Mouse (Mus musculus) gastrocnemius, postnatal 36 days (tissue): ENCODE measurements around the gene Eed. TPM values are rescaled to one million over a fixed set of nuclear protein-coding genes. Genes with fewer than 3 reads are reported as not detected.
A peak's percentile ranks its signal among the peaks of the same experiment; 100 is the strongest.

Experiments
- DNase-seq, 2 experiments: peaks; one replicate each; pipeline ENCODE4 v3.0.0; 2022
- intact Hi-C: fragments of 180-260 bp; cut with DNase I; formaldehyde crosslinking; loops from one replicate; pipeline ENCODE4 v1.15.1; 2025
- total RNA-seq, 2 experiments: library from RNA; stranded (reverse); gene quantifications; 2 replicates each; pipeline ENCODE4 v1.2.3; 2021

Eed gene
- total RNA-seq, 2 experiments from 2014 or later = 29.1 to 30.6 TPM

DNA sequence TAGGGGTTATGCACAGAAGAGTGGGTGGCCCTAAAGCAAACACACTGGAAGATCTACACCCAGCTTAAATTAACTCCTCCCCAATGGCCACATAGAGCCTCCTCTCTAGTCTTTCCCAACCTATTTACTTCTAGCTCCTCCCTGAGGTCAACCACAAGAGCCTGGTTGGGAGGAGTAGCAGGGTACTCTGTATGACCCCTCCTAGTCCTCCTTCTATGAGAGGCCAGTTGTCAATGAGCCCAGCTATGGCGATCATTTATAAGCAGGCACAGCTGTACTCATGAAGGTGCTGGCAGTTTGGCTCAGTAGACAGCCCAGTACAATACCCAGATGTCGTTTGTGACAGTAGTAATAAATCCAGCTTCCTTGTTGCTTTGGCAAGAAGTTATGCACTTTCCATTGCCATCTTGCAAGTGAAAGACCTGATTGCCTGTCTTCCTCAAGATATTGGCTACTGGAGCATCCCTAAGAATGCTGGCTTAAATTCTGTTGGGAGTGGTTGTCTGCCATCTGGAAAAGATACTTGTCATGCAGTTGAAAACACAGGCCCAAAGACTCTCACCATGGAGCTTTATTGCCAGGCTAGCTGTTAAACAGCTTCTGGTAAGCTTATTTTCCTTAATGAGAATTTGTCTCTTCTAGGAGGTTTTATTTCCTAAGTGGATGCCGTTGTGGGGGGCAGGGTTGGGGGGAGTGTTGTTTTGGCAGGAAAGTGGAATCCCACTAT is 67.2 kb downstream of the Eed start:
- intact Hi-C loops = no loop called here
- DNase-seq = no peak

DNA sequence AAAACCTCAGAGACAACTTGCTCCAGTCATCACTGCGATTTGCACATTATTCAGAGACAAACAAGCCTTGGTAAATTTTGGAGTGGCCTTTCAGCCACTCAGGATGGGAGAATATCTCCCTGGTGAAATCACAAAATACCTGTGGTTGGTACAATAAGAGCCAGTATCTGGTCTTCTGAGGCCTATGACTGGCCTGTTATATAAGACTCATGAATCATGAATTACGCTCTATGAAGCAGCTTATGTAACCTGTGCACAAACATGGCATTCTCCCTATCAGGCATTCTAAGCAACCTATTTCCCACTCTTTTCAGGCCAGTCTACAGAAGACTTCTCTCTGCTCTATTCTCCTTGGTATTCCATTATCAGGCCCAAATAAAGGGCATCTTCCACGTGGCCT is 68.4 kb downstream of the Eed start:
- intact Hi-C loops = no loop called here
- no peak for DNase-seq

DNA sequence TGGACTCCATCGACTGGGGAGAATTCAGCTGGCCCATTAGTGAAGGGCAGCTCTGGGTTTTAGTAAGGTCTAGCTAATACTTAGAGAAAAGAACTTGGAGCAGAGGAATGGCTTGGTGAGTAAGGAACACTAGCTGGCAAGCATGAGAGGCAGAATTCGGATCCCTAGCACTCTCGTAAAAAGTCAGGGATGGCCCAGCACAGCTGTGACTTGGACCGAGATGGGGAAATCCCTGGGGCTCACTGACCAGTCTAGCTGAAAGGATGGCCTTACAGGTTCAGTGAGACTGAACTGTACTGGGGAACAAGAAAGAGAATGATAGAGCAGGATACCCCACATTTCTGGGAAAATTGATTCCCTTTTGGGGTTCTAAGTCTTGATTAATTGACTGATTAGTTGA is 71.1 kb downstream of the Eed start:
- peak in 1 of 2 experiments; percentile 25 for DNase-seq
- intact Hi-C loops = no loop called here

DNA sequence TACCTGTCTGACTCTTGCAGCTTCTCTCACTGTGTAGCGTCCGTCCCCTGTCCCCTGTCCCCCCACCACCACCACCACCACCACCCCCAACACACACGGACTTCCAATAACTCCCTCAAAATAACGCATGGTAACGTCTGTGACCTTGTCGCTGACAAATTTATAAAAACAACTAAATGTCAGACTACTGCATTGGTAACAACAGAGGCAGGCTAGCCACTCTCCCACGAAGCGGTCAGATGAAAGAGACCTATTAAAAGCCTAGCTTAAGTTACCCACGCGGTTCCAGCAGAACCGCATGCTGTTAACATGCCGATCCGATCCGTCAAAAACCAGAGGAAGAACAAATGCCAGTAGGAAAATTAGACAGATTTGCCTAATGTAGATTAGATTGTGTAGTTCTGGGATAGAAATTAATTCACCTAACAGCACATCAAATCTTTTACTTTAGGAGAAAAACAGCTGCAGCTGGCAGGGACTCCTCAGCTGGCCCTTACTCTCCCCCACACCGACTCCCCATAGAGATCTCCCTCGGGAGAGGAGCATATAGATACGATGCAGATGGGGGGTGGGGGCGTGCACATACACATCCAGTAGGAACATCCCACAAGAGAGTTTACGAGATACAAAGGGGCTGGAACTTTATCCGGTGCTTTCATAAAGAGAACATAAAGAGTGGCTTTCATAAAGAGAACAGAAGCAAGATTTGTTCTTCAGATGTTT is 71.7 kb downstream of the Eed start:
- intact Hi-C loops = no loop called here
- no peak for DNase-seq

DNA sequence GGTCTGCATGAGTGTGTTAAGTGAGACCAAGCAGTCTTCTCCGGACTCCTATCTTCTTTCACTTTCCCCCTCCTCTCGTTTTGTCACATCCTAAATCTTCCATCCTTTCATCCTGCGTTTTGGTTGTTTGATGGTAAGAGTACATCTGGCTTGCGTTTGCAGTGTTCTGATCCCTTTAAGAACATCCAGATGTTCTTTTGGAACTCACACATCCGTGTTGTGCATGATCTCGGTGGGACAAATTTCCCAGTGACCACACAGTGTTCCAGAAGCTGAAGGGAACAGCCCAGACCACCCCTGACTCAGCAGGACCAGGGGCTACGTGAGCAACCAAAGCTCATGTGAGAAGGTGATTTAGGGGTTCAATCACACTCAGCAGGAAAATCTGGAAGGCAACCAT is 72.4 kb downstream of the Eed start:
- intact Hi-C loops = no loop called here
- DNase-seq = no peak

DNA sequence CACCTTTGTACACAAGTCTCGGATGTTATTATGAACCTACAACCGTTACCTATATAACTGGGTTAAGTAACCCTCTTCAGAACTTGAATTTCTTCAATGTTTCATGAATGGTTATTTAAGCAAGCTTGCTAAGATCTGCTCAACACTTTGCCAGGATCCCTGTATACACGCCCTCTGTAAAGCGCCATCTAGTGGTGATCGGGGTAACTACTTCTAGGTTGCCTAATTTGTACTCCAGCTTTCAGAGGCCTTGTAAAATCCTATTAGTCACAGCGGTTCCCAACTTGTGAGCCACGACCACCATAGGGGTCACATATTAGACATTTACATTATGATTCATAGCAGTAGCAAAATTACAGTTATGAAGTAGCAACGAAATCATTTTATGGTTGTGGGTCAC is 72.8 kb downstream of the Eed start:
- DNase-seq = peak in 1 of 2 experiments; percentile 72
- intact Hi-C loops = no loop called here

Other genes with a start within 250 kb of the Eed start
- not detected for gene Ccdc81, start 77.4 kb downstream of the Eed start, total RNA-seq
- gene Hikeshi, start 39.8 kb downstream of the Eed start, total RNA-seq = 100 to 1,000 TPM; 105 to 107 TPM
- 10 to 100 TPM; 87.8 to 90.7 TPM for gene Picalm, start 149.2 kb upstream of the Eed start, total RNA-seq